Mouse (Mus musculus) lung, postnatal 14 days (tissue): Measurements from ENCODE around the gene Gpx1.
"Not testable (repeated sequence)": the region's sequence is repeated elsewhere in the genome, so short reads cannot be mapped to it uniquely, and the experiment has no call there.

Experiments used
- DNase-seq: peaks from one replicate; pipeline ENCODE4 v3.0.0; 2021

The Gpx1 gene

DNA sequence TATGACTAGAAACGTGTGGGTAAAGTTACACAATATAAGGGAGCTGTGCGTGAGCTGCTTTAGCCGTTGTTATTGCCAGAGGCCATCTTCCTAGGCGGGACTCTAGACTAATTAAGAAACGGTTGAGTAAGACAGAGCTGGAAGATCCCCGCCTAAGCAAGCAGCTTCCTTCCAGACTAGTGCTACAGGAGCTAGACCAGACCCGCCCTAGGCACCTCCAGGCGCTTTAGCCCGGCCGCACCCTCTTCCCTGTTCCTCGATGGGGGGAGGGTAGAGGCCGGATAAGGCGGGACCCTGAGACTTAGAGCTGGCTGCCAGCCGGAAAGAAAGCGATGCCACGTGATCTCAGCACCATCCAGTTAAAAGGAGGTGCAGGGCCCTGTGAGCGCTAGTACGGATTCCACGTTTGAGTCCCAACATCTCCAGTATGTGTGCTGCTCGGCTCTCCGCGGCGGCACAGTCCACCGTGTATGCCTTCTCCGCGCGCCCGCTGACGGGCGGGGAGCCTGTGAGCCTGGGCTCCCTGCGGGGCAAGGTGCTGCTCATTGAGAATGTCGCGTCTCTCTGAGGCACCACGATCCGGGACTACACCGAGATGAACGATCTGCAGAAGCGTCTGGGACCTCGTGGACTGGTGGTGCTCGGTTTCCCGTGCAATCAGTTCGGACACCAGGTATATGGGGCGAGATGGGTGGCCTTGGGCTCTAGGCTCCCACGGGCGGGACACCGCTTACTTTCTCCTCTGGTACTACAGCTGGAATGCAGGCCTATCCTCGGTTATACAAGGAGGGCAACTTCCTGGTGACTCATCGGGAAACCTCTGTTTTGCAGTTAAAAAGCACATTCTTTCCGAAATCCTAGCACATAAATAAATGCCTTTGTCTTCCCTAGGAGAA lies at the start of gene Gpx1:
TSS of gene Gpx1 (plus strand) at position 18 of the 896 bp plus-strand sequence.
- peak; percentile 95 for DNase-seq

DNA sequence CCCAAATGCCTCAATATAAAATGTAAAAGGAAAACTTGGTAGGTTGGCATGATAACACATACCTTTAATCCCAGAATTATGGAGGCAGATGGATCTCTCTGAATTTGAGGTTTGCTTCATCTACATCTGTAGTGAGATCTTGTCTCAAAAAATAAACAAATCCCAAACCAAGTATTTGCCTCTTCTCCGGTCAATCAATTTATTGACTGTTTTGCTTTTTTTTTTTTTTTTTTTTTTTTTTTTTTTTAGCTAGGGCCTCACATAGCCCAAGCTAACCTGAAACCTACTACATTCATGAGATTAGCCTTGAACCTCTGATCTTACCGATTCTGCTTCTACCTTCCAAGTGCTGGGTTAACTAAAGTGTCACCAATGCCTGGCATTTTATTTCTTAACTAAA lies 49.4 kb upstream of the Gpx1 start:
- DNase-seq: no peak

DNA sequence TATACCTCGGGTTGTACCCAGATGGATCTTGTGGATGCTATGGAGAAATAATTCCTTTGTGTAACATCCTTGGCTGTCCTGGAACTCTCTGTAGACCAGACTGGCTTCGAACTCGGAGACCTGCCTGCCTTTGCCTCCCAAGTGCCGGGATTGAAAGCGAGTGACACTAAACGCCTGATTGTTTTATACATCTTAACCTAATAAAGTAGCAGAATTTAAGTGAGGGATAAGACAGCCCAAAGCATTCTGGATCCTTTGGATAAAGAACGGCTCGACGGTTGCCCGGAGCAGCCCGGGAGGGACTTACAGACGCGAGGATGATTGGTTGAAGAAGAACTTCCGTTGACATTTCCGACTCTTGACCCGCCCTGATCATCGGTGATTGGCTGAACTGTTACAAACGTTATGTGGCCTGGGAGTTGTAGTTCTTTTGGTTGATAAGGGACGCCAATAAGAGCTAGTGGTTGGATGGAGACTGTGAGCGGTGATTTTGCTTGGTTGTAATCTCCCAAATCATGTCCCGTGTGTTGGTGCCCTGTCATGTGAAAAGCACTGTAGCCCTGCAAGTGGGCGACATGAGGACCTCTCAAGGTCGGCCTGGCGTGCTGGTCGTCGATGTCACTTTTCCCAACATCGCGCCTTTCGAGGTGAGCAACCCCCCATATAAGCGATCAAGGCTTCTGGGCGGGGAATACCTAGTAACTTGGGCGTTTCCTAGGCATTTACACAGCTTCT lies 48.5 kb upstream of the Gpx1 start, which contains the start of gene Nicn1:
TSS of gene Nicn1 (plus strand) at position 414 of the 735 bp plus-strand sequence.
- peak; percentile 88 for DNase-seq

DNA sequence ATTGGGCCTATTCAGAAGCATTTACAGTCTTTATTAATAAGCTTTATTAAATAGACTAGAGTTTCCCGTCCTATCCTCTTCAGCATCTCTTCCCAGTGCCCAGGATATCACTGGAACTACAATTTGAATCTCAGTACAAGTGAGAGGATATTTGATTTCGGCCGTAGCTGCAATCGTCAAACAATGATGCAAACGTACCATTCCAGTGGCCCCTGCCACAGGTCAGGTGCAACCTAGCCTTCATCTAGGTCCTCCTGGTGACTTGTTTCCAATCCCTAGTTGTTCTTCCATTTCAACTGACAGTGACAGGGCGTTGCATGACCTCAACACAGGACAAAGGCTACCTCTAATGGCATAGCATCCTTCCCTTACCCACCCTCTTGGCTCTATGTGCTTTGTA lies 47.9 kb upstream of the Gpx1 start:
- no peak for DNase-seq

DNA sequence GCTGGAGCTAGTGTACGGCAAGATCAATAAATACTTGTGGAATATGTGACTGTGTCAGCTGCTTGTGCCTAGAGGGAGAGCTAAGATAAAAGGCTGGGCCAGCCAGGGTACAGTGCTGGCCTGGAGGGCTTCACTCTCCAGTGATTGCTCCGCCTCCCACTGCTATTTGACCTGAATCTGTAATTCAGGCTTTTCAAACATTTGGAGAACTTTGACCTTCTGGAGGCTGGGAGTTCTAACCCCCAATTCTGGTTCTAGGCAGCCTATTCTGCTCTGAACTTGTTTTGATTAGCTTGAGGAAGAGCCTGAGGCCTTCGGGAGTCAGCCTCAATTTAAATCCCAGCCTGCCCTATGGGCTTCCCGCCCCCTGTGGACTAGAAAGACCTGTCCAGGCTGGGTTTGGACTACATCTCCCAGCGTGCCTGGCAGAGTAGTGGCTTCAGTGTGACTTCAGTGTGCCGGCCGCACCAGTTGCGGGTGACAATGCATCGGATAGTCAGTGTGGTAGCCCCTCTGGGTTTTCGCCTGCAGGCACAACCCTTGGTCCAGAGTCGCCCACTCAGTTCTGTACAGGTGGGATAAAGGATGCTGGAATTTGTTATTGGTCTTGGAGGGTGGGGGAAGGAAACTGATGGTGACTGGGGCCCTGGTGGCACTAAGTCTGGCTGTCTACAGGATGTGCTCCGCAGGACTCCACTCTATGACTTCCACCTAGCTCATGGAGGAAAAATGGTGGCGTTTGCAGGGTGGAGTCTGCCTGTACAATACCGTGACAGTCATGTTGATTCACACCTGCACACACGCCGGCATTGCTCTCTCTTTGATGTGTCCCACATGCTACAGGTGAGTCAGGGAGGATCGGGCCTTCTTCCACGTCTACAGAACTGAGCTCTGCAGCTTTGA lies 42.0 kb upstream of the Gpx1 start, which contains the start of gene Amt:
TSS of gene Amt (plus strand) at position 401 of the 903 bp plus-strand sequence.
- no peak for DNase-seq

DNA sequence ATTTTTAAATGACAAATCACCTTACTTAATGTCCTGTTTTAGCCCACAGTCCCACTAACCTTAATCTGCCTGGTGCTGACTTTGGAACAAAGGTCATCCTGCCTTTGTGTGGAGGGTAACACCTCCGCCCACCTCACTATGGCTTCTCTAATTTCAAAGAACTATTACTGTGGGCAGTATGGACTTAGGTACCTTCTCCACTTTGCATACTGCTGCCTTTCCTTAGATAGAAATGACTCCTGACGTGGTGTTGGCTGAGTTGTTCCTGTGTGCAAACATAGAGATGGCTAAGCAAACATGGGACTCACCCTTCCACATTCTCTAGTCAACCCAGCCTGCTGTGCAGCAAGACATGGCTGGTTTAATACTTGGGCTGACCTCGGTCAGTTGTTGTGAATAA lies 36.9 kb upstream of the Gpx1 start:
- DNase-seq: peak; percentile 14

DNA sequence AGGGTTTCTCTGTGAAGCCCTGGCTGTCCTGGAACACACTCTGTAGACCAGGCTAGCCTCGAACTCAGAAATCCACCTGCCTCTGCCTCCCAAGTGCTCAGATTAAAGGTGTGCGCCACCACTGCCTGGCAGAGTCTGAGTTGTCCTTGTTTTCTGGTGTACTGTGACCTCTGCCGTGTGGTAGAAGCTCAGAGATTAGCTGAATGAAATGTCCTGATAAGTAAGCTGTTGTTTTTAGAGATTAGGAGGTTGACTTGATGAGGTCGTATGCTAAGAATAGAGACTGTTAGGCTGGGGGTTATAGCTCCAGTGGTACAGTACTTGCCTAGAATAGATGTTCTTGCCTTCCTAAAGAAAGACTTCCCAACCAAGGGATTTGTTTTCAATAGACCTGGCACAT lies 34.0 kb upstream of the Gpx1 start:
- DNase-seq: no peak

DNA sequence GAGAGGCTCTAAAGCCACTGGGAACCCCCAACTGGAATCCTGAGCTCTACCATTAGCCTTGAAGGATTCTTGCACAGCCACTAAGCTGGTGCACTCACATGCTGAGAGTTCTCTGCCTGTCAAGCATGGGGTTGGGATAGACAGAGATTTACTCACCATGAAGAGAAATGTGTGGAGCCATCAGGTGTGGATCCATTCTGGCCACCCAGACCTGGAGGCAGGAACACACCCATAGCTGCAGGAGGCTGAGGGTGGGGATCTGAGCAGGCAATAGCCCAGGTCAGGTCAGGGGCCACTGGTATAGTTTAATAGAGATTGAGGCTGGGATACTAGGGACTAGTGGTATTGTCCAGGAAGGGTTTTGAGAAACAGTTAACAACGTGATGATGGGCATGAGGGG lies 33.5 kb upstream of the Gpx1 start:
- DNase-seq: peak; percentile 15

DNA sequence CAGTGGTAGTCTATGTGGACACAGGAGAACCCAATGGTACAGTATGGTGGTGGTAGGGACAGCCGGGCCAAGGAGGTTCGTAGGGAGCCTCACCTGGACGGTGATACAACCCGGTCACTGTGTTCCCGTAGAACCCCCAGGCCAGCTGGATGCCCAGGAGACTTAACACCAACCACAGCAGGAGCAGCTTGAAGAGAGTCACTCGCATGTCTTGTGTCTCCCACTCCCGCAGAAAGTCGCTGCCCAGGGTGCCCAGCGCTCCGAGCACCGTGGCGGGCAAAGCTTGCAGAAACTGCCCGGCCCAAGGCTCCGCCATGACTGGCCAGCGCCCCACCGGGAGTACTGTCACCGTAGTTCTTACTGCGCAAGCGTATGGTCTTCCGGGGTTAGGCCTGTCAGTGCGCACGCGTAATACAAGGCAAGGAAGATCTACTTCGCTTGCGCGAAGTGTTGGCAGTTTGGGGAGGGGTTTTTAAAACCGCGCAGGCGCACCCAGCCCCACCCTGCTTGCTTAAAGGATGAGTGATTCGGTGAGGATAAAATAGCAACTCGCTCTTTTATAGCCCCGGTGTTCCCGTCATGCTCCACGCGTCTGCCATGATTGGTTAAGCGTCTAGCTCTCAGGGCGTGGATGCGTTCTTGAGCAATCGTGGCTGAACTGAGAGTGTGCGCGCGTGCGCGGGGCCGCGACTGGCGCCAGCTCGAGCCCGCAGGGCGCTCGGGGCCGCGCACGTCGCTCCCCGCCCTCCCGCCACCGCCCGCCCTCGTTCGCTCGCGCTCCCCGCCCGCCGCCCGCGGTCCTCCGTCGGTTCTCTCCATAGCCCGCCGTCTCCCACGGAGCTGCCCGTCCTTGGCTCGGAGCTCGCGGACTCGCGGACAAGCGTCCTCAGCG lies 32.8 kb upstream of the Gpx1 start, which contains the start of the genes Rhoa and Tcta:
TSS of gene Rhoa (plus strand) at position 501 of the 892 bp plus-strand sequence.
TSS of gene Tcta (minus strand) at position 532 of the 892 bp plus-strand sequence.
- peak; percentile 97 for DNase-seq

DNA sequence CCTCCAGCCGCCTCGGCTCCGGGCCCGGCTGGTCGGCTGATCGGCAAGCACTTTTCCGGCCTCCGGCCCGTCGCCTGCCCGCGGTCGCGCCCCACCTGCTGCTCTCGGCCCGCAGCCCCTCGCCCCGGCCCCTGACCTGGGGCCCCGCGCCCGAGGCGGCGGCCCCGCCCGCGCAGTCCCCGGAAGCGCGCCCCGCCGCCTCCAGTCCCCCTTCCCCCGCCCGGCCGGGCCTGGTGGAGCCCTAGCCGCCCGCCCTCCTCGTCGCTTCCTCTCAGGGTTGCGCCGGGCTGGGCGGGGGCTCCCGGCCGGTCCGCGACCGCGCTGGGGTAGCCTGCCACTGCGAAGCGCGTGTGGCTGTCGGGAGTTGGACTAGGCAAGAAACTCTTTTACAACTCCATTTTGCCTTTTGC lies 32.1 kb upstream of the Gpx1 start:
- DNase-seq: peak; percentile 88

DNA sequence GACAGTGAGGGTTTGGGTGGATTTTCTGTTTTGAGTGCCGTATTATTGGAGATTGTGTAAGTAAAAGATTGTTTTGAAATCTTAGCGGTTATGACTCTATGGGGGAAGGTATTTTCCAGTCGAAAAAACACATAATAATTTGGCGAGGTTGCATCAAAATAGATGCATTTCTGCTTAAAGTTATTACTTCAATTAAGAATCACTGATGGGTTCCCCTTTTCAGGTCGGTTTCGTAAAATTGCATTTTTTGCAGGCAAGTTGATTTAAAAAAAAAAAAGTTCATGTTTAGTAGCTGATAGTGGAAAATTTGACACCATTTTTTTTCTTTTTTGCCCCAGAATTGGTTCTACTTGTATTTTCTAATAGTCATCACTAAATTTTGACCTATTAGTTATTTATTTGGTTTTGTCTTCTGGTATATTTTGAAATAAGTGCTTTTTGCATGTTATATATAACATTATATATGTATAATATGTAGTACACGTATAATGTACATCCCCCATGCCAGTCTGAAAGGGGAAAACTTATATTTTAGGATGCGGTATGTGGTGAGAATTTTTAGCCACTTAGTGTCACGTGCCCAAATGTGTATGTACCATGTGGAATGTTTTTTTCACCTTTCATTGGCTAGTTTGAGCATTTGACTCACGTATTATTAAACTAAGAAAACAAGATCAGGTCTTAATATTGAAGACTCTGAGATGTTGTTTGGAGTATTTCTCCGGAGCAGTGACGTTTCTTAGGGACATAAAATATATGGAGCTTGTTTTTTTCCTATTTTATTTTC lies 31.5 kb upstream of the Gpx1 start:
- DNase-seq: no peak

DNA sequence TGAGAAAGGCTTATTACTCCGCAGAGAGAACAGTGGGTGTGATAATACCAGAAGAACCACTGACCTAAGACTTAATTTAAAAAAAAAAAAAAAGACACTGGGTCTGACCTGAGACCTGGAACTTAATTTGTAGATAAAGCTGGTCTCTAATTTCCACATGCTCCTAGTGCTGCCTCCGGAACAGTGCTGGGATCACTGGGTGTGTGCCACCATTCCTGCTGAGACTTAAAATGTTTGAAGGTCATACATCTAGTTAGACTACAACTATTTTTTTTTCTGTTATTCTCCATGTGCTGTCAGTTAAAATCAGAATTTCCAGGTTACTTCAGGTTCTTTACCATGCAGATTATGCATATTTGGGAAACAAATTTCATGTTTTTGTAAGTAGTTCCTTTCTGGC lies 30.6 kb upstream of the Gpx1 start:
- no peak for DNase-seq

DNA sequence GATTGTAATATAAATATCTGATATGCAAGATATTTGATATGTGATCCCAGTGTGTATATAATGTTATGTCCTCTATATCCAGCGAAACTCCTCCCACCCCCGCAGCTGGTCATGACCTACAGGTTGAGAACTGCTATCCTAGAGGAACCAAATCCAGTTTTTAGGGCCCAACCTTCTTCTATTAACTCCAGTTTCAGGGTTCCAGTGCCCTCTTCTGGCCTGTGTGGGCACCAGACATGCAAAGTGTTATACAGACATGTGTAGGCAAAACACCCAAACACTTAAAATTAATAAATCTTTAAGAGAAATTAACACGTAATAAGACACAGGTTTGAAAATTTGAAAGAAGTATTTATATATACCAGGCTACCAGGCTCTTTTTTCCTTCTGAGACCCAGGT lies 21.1 kb upstream of the Gpx1 start:
- peak; percentile 23 for DNase-seq

DNA sequence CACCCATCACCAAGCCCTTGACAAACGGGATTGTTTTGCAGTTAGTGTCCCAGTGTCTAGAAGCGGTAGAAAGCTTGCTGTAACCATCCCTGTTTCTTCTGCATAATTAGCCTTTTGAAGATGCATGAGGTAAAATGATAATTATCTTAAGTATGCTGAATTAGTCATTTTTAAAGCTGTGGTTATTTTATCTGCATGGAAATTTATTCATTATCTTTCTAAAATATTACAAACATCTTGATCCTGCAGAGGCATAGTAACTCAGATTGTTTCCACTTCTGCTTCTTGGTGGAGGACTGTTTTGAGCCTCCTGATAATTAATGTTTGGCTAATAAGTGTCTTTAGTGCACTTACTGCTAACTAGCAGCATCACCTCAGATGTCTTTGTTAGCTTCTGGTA lies 20.2 kb upstream of the Gpx1 start:
- no peak for DNase-seq

DNA sequence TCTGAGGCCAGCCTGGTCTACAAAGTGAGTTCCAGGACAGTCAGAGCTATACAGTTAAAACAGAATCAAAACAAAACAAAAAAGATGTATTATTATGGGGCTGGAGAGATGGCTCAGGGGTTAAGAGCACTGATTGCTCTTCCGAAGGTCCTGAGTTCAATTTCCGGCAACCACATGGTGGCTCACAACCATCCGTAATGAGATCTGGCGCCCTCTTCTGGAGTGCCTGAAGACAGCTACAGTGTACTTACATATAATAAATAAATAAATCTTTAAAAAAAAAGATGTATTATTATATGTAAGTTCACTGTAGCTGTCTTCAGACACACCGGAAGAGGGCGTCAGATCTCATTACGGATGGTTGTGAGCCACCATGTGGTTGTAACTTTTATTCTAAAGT lies 16.6 kb upstream of the Gpx1 start:
- DNase-seq: not testable (repeated sequence)

DNA sequence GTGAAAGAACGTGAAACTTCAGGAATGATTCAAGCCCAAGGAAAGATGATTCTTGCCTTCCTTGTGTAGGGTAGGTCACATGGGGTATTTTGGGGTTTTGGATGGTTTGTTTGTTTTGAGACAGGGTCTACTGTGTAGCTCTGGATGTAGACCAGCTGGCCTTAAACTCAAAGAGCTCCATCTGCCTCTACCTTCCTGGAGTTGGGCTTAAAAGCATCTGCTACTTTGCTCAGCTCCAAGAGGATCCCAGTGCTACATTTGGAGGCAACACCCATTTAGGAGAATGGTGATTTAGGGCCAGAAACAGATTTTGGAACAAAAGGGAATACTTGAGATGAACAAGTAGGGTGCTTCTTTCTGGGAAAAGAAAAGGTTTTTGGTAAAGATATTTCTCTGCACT lies 13.9 kb upstream of the Gpx1 start:
- DNase-seq: no peak

DNA sequence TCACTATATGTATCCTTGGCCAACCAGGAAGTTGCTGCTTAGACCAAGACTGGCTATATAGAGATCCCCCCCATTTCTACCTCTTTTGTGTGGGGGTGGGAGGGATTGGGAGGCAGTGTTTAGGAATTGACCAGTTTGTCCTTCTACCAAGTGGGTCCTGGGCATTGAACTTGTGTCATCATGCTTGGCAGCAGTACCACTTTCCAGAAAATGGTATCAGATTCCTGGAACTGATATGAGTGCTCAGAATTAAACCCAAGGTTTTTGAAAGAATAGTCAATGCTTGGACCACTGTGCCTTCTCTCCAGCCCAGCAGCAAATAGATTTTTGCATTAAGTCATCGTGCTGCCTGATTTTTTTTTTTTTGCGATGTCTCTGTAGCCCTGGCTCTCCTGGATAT lies 12.9 kb upstream of the Gpx1 start:
- DNase-seq: no peak

DNA sequence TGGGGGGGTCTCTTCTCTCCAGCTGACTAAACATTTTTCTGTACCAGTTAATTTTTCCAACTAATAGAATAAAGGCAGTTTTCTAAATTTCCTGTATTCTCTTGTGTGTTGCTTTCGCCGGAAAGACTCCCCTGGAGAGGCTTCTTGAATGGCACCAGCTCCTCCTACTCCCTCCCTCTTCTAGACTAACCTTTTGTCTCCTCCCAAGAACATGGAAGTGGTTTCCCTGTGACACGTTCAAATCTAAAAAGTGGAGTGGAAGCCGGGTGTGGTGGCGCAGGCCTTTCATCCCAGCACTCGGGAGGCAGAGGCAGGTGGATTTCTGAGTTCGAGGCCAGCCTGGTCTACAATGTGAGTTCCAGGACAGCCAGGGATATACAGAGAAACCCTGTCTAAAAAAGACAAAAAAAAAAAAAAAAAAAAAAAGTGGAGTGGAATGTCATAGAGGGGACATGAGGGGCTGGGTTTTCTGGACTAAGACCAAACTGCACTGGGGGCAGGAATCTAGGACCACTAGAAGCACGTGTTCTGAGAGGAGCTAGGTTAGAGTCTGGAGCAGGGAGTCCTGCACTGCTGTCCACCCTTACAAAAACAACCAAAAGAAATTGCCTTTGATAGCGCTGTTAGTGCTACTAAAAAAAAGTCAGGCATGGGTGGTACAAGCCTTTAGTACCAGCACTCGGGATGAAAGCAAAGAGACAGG lies 704 bp upstream of the Gpx1 start:
- no peak for DNase-seq

DNA sequence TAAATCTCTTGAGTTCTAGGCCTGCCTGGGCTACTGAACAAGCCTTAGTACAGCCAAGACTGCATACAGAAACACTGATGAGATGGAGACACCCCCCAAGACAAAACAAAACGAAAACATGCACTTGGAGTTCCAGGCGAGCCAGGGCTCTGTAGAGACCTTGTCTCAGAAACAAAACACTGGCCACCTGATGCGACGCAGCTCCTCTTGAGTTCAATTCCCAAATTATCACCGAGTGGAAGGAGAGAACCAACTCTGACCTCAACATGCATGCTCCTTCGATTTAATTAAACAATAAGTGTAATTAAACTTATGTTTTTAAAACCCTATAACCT lies 185 bp upstream of the Gpx1 start:
- no peak for DNase-seq

DNA sequence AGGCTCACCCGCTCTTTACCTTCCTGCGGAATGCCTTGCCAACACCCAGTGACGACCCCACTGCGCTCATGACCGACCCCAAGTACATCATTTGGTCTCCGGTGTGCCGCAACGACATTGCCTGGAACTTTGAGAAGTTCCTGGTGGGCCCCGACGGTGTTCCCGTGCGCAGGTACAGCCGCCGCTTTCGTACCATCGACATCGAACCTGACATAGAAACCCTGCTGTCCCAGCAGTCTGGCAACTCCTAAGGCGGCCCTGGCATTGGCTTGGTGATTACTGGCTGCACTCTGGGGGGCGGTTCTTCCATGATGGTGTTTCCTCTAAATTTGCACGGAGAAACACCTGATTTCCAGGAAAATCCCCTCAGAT lies 1.2 kb downstream of the Gpx1 start:
- DNase-seq: peak; percentile 20
